Mouse (Mus musculus) R1 (cell line): ENCODE results near the gene Spred1.
"Not testable (repeated sequence)": the region's sequence is repeated elsewhere in the genome, so short reads cannot be mapped to it uniquely, and the experiment has no call there.

Experiments used
- DNase-seq: peaks from one replicate; pipeline ENCODE4 v3.0.0-alpha.2; 2018; ENCODE audit warnings: low read depth, low spot score

The Spred1 gene

DNA sequence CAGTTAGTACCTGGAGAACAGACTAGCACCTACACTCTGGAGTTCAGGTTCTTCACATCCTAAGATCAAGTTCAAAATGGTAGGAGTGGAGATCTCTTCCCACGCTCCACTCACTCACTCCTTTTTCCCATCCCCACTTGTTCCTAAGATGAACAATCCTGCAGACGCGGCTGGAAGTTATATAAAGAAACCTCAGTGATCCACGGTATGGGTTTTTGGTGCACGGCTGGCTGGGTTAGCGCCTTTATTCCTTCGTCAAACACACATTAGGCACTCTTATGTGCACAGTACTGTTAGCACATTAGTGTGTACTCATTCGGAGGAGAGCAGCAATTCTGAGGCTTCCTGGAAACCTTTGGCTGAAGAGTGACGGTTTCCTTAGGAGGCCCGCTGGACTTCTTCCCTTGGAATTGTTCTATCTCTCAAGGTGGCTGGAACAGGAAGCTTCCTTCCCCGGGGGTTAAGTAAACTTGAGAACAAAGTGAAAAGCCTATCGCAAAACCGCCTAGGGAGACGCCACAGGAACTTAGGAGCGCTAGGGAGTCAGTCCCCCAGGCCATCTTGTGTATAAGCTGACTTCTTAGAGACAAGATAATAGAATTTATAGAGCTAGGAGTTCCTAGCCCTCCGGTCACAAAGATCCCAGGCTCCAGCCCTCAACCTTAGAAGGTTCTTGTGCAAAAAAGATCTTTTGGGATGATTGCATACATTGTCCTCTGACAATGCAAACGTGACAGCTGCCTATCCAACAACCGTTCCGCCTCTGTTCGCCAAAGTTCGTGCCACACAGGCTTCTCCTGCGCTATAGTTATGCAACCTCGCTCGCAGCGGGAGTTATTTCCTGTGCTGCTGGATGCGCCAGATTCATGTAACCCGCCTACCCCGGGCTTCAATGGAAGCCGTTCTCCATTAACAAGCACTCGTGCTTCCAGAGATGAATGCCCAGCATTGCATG lies 1.6 kb upstream of the Spred1 start:
- DNase-seq: peak; percentile 100

DNA sequence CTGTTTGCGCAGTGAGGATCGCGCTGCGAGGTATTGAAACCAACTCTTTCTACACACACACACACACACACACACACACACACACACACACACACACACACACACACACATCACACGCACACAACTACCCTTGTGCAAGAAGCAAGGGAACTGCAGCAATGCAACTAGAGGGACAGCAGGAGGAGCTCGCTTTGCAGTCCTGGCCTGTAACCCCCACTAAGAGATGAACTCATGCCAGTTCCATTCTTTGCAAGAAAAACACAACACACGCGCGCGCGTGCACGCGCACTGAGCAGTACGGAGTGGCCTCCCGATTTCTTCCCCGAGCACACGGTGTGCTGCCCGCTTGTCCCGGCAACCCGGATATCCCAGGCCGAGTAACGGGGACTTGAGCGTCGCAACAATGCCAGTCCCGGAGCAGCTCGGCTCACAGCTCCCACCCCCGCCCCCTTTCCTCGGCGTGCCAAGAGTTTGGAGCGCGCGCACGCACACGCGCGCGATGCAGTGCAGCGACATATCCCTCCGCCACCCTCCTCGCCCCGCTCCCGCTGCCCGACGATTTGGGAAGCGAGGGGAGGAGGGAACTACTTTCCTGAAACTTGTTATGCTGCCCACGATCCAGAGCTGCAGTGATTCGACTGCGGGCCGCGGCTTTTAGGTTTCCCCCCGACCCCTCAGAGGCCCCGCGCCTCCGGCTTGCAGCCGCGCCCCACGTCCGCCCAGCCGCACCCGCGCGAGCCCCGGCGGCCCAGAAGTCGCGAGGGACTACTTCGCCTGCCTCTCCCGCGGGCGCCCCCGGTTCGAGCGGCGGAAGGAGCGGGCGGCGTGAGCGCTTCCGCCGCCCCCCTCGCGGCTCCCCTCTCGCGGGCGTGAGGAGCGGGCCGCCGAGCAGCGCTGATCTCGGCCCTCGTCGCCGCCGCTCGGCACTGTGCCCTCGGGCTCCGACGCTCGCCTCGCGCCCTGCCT lies 645 bp upstream of the Spred1 start:
- peak; percentile 97 for DNase-seq

DNA sequence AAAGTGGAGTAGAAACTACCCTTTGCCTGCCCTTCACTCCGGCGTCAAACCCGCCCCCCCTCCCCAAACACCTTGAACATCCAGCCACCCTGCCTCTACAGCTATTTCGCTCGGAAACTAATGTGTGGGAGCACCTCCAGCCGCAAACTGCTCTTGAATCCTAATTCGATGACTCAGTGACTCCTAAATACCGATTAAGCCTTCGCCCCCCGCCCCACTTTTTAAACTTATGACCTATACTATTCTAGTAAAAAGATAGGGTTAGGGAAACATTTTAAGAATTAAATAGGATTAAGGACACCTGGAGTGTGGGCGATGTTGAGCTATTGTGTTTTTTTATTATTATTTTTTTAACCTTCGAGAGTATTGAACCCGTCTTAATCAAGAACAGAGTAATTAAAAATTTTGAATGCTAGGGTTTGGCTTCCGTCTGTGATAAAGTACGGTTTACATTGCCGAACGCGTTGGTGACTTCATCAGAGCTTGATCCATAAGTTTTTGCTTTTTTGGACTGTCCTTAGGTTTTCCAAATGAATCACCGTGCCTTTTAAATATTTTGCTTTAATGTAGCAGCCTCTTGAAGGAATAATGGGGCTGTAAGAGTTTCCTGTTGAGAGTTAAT lies 921 bp downstream of the Spred1 start:
- DNase-seq: peak; percentile 10

DNA sequence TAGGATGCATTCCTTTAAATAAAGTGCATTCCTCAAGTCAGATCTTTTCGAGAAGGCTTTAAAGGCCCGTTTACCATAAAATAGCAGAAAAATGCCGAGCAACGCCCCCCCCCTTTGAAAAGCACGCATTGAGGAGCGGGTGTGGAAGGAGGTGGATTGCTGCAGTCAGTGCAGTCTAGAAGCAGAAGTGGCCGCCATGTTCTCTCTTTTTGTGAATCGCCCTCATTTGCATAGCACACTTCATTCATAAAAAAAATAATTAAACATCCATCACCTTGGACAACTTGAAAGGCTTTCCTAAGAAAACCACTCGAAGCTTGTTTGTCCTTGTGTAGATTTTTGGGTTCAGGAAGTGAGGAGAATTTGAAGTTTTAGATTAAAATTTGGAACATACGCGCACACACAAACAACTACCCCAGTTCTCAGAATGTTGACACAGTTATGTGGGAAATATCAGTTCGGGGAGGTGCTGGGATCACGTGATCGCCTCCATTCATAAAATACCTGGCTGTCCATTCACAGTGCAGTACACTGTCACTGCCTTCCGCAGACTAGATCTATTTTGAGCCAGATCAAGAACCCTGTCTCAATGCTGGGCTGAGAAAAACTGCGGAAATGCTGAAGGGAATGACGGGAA lies 1.6 kb downstream of the Spred1 start:
- peak; percentile 67 for DNase-seq

DNA sequence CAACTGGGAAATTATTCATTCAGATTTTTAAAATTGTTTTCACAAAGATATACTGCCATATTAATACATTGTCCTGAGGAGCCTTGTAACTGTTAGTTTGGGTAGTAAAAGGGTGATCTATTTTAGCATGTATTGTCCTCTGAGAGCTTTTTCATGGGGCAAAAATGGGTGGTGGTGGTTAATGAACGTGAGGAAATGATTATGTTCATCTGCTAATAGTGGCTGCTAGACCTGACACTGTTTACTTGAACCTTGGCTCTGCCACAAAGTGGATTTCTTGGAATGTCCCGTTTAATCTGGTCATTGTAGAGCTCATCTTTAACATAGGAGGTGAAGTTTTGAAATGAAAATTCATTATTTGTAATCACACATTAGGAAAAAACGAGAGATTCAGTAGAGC lies 2.5 kb downstream of the Spred1 start:
- DNase-seq: no peak

DNA sequence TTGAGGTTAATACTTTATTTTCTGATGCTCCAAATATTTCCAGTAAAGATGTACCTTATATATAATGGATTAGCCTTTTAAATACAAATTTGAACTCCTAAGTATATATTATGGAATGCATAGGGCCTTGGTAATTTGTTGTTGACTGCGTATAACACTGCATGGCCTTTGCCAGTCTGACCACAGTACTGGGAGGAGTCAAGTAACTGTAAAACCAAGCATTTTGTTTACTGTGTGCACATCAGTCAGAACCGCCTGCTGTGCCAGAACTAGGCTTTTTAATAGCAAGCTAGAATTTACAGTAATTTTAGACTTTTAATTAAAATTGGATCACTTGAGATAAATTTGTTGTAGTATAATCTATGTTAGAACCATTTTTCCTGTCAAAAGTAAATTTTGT lies 3.7 kb downstream of the Spred1 start:
- DNase-seq: no peak

DNA sequence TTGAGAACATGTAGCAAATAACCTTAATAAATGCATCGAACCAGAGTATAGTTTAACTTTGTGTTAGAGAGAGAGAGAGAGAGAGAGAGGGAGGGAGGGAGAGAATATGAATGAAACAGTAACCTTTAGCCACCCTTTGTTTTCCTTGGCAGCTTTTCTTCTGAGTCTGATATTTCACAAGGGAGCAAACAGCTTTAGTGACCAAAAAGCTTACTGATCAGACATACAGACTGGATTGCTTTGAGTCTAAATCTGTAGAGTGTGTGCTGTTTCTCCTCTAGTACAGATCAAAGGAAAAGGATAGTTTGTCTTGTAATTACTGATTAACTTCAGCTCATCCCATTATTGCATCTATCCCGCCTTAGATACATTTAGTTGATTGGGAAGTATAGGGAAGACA lies 8.0 kb downstream of the Spred1 start:
- no peak for DNase-seq

DNA sequence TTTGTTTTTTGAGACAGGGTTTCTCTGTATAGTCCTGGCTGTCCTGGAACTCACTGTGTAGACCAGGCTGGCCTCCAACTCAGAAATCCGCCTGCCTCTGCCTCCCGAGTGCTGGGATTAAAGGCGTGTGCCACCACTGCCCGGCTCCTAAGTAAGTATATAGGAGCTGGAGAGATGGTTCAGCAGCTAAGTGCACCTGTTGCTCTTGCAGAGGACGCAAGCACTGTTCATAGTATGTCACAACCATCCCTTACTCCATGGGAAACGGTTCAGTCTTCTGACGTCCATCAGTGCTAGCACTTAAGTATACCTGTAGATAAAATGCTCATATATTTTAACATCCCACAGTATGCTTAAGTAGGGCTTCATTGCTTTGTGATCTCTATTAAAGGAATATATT lies 9.9 kb downstream of the Spred1 start:
- not testable (repeated sequence) for DNase-seq

DNA sequence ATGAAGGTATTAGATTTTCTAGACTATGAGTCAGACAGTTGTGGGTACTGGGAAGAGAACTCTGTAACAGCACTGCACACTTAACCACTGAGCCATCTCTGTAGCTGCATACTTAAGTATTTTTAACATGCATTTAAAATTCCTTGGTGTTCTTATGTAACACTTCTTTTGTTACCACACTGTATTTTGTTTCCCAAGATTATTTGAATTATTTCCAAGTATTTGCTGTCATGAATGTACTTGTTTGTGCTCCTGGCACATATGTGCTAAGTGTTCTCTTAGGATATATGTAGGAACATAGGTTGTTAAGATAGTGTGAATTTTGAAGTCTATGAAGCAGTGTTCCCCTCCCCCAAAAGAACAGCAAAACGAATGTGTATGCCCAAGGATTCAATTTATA lies 10.7 kb downstream of the Spred1 start:
- DNase-seq: no peak

DNA sequence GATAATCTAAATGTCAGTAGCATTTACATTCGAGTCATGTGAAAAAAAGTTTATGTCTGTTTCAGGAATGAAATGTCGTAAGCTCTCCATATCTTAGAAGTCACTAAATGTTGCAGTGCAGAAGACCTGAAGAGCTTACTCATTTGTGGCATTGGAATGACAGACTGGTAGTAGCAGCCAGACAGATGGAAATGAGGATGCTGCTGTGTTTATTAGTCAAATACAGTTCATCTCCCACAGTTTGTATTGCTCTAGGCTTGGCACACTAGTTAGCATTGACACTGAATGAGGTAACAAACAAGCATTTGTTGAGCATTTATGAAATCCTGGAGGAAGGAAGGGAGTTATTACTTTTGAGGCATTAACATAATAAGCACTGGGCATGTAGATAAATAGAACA lies 12.4 kb downstream of the Spred1 start:
- no peak for DNase-seq

DNA sequence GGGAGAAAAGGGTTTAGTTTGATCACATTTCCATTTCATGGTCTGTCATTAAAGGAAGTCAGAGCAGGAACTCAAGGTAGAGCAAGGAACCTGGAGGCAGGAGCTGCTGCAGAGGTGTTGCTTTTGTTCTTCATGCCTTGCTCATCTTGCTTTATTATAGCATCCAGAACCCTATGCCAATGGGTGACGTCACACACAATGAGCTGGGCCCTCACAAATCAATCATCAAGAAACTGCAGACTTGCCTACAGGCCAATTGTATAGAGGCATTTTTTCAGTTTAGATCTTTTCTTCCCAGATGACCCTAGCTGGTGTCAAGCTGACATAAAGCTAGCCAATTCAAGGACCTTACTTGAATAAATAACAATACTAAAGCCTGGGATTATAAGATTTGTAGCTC lies 16.6 kb downstream of the Spred1 start:
- no peak for DNase-seq

DNA sequence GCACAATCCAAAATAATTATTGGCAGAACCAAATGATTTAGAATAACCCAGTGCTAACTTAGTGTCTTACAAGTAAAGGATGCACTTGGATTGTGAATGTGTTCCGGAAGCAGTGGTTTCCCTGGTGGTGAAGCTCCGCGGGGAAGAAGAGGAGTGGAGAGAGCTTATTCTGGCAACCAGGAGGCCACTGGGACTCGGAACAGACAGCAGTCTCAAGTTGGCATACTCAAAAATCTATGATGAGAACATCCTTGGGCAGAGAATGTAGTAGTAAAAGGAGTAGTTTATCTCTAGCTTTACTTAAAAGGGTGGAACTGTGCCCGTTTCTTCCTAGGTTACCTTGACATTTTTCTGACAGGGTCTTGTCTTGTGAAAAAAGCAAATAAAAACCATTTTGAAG lies 17.8 kb downstream of the Spred1 start:
- DNase-seq: peak; percentile 17

DNA sequence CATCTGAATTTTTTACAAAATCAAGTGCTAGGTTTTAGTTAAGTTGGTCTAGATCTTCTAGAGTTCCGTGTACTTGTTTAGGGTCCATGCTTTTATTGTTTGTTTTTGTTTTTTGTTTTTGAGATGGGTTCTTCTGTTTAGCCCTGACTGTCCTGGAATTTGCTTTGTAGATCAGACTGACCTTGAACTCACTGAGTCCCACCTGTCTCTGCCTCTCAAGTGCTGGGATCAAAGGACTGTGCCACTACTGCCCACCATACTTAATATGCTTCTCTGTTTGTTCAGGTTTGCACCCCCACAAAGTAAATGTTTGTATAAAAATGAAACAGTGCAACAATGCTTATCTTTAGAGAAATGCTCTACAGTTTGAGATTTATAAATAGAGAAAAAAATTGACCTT lies 18.8 kb downstream of the Spred1 start:
- no peak for DNase-seq

DNA sequence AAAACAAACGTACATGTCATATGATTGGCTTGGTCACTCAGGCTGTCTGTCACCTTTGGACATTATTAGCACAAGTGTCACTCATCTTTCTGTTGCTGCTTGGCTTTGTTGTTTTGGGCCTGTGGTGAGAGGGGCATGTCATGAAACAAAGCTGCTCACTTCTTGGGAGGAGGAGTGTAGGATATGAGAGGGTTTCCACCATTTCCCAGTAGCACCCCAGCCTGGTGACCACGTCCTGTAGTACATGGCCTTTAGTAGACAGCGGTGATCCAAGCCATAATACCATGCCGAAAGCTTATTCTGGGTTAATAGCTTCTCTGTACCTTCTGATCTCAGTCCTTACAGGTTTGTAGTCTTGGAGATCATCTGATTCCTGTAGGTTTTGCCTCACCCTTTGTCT lies 21.9 kb downstream of the Spred1 start:
- DNase-seq: no peak

DNA sequence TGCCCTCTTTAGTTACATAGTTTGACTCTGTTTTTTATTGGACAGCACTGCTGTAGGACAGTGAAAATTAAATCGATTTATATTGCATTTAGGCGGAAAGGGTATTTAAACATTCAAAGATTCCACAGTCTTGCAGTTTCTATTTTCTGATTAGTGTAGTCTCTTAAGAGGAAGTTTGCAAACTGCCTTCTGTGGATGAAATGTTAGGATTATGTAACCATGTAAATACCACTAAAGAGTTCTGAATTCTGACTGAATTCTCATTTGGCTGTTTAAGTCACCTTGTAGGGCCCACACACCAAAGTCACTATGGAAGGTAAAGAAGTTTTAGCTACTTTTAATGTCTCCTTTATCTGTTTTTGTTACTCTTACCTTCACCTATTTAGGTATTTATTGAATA lies 24.9 kb downstream of the Spred1 start:
- DNase-seq: no peak

DNA sequence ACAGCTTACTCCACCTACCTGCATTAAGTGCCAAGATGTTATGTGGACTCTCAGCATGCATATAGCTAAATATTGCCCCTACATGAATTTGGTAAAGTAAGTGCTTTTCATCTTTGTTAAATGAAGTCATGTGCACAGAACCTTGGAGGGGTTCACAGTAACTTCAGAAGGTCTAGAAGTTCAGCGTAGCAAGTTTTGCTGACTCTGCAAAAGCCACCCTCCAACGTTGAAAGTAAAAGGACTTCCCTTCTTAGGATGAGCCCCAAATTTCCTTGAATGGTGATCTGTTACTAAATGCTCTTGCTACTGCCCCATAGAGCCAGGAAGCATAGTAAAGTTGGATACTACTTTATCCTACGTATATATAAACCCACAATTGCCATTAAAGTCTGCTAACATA lies 25.4 kb downstream of the Spred1 start:
- DNase-seq: no peak

DNA sequence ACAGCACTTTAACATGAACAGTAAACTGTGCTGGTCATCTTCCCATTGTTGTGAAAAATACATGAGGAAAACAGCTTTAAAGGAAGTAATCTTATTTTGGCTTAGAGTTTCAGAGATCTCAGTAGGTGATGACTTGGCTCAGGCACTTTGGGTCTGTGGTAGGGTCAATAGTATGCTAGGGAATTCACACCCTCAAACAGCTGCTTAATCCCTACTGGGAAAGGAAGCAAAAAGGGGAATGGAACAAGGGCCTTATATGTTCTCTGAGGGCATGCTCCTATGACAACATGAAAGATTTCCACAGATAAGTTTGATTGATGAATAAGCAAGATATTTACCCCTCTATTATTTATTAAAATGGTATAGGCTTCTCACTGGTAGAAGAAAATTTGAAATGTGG lies 31.0 kb downstream of the Spred1 start:
- DNase-seq: no peak

DNA sequence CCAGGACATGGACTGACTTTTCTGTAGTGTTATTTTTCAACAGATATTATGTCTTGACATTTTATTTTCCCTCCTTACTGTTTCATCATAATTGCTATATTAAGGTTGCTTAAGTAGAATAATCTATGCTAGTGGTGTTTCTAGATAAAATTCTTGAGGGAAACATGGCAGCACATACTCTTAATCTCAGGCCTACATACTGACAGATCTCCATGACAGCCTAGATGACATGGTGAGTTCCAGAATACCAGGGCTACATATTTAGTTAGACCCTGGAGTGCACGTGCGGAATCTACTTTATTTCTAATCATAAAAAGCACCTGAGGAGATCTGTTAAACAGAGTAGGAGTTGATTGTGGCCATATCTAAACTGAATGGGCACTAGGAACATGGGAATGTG lies 47.2 kb downstream of the Spred1 start:
- DNase-seq: no peak

DNA sequence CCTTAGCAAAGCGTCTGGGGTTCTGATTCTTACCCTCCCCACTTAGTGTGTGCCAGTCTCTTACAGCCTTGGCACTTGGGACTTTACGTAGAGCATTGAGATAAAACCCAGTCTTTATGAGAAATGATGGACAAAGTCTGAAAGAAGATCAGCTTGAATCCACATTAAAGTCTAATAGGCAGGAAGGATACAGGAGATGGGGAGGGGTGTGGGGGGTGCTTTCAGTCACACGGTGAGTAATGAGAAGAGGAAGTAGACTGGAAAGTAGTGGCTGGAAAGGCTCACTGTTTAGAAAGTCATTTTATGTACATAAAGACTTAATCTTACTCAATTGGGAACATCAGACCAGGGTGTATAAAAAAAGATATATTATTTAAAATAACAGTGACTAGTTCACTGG lies 47.9 kb downstream of the Spred1 start:
- no peak for DNase-seq

DNA sequence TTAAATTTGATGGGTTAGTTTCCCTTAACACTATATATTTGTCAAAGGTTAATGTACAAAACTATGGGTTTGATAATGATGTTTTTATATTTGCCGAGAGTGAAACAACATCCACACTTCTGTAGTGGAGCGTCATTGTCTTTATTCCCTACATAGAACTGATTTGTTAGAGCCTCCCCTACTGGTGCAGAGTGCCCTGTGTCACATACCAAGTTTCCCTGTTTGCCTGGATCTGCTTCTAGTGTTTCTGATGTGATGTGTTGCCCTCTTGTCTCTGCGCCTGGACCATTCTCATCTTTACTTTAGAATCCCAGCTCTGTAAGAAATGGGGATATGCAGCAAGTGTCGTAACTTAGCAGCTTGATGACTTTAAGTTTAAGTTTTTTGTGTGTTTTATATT lies 51.8 kb downstream of the Spred1 start:
- no peak for DNase-seq

DNA sequence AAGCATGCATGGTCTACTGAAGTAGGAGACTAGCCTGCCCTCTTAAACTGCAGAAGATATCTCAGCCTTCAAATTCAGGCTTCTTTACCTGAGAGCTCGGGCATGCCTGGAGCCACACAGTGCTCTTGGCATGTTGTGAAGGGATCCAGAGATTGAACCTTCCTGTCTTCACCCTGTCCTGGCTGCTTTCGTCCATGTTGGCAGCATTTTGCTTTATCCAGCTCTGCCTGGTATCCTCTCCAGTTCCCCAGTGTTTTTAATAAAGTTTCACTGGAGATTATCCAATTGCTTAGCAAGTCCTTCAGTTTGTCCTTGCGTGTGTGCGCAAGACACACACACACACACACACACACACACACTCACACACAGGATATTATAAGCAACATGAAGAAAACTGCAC lies 54.9 kb downstream of the Spred1 start:
- no peak for DNase-seq

DNA sequence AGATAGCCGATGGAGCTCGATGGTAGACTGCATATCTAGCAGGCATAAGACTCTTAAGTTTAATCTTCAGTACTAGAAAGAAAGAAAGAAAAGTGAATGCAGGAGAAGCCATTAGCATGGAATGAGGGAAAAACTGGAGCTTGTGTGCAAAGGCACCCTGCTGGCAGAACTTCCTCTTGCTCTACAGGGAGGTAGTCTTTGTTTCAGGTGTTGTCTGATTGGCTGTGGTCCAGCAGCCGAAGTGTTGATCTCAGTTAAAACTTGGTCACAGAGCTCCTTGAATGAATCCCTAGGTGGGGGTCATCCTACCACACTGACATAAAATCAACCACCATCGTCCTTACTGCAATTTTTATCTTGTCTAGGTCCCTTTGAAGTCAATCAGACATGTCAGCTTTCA lies 55.8 kb downstream of the Spred1 start:
- DNase-seq: peak; percentile 89
